Mouse (Mus musculus): ENCODE data around the gene Mxra8. TPM values are rescaled to one million over a fixed set of nuclear protein-coding genes. Genes with fewer than 3 reads are reported as not detected.

Gene Mxra8
- polyA plus RNA-seq, 1 experiment from 2014 or later: 330 TPM

DNA sequence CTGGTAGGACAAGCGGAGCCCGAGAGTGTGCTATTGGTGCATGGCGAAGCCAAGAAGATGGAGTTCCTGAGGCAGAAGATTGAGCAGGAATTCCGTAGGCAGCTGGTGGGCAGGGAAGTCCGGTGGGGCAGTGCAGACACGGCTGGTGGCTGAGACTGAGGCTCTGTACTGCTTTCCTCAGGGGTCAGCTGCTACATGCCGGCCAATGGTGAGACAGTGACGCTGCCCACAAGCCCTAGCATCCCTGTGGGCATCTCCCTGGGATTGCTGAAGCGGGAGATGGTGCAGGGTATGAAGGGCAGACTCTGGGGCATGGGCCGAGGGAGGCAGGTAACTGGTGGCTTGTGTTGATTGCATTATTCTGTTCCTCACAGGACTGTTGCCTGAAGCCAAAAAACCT, 48.2 kb downstream of the Mxra8 start:
- H3K36me3 ChIP-seq (ENCODE audit: insufficient read depth, low read length): peaks cover 31% of the 10 kb centered on the region
- no peaks in the 10 kb centered on the region for H3K9me3 ChIP-seq (ENCODE audit: low read length)
- no peak overlapping the region for H3K27ac ChIP-seq (ENCODE audit: low read length)
- WGBS: 89% methylated on average over 10 of the region's 10 CpGs
- H3K9ac ChIP-seq (replicated peaks; ENCODE audit: low read depth): no peak overlapping the region
- H3K27me3 ChIP-seq (replicated peaks; ENCODE audit: insufficient read depth, low read length): no peaks in the 10 kb centered on the region
- no peak for ATAC-seq
- H3K4me1 ChIP-seq (ENCODE audit: insufficient read depth, low read depth, low read length): no peaks in the 10 kb centered on the region; the same call in 1 of the 2 replicates
- no peak overlapping the region for H3K4me3 ChIP-seq (ENCODE audit: low read depth, low read length)
- no peak for TF ChIP-seq EP300 (IDR thresholded peaks at IDR 0.05)
- no peak for TF ChIP-seq CTCF (IDR thresholded peaks at IDR 0.05)
- no peak overlapping the region for H3K4me2 ChIP-seq (replicated peaks; ENCODE audit: low read depth, low read length)
- no peak for DNase-seq (ENCODE audit: low spot score)

DNA sequence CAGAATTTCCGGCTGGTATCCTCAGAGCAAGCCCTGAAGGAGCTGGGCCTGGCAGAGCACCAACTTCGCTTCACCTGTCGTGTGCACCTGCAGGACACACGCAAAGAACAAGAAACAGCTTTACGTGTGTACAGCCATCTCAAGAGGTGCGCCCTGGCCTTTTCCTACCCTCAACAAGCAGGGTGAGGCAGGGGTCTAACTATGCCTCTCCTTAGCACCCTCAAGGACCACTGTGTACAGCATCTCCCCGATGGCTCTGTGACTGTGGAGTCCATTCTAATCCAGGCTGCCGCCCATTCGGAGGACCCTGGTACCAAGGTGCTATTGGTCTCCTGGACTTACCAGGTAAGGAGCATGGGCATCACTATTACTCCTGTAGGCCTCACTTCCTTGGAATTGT, 48.7 kb downstream of the Mxra8 start:
- Histone ChIP-seq H3K4me2 (replicated peaks; ENCODE audit: low read depth, low read length) (no peak overlapping the region), H3K4me1 (ENCODE audit: insufficient read depth, low read depth, low read length) (peaks cover under 1% of the 10 kb centered on the region; the same call in 1 of the 2 replicates), H3K27ac (ENCODE audit: low read length) (no peak overlapping the region), H3K9ac (replicated peaks; ENCODE audit: low read depth) (no peak overlapping the region), H3K4me3 (ENCODE audit: low read depth, low read length) (no peak overlapping the region), H3K36me3 (ENCODE audit: insufficient read depth, low read length) (peaks cover 31% of the 10 kb centered on the region), H3K9me3 (ENCODE audit: low read length) (no peaks in the 10 kb centered on the region), H3K27me3 (replicated peaks; ENCODE audit: insufficient read depth, low read length) (no peaks in the 10 kb centered on the region)
- WGBS: 93% methylated on average over 9 of the region's 9 CpGs
- DNase-seq (ENCODE audit: low spot score) (no peak), ATAC-seq (no peak)
- TF ChIP-seq EP300 (IDR thresholded peaks at IDR 0.05) (no peak), CTCF (IDR thresholded peaks at IDR 0.05) (no peak)

DNA sequence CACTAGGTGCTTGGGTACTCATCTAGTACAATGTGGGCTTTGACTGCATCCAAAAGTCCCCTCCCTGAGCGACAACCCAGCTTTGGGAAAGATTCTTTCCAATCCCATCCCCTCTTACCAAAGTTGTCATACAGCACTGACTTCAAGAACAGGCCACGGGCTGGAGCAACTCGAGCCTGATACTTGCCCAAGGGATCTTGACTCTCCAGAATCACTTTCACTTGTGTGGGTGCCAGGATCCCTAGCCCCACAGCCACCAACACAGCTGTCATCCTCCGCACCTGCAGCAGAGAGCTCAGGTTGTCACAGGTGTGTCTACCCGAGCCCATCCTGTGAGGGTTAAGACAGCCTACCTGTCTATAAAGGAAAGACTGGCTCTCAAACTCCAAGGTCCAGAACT, 49.8 kb downstream of the Mxra8 start:
- H3K4me2 ChIP-seq (replicated peaks; ENCODE audit: low read depth, low read length): no peak overlapping the region
- ATAC-seq (no peak), DNase-seq (ENCODE audit: low spot score) (no peak)
- H3K4me3 ChIP-seq (ENCODE audit: low read depth, low read length): no peak overlapping the region
- no peak overlapping the region for H3K27ac ChIP-seq (ENCODE audit: low read length)
- peaks cover 31% of the 10 kb centered on the region for H3K36me3 ChIP-seq (ENCODE audit: insufficient read depth, low read length)
- WGBS: 81% methylated on average over 5 of the region's 5 CpGs
- no peaks in the 10 kb centered on the region for H3K9me3 ChIP-seq (ENCODE audit: low read length)
- no peaks in the 10 kb centered on the region for H3K27me3 ChIP-seq (replicated peaks; ENCODE audit: insufficient read depth, low read length)
- H3K4me1 ChIP-seq (ENCODE audit: insufficient read depth, low read depth, low read length): peaks cover 12% of the 10 kb centered on the region
- H3K9ac ChIP-seq (replicated peaks; ENCODE audit: low read depth): no peak overlapping the region
- TF ChIP-seq EP300 (IDR thresholded peaks at IDR 0.05) (no peak), CTCF (IDR thresholded peaks at IDR 0.05) (no peak)

DNA sequence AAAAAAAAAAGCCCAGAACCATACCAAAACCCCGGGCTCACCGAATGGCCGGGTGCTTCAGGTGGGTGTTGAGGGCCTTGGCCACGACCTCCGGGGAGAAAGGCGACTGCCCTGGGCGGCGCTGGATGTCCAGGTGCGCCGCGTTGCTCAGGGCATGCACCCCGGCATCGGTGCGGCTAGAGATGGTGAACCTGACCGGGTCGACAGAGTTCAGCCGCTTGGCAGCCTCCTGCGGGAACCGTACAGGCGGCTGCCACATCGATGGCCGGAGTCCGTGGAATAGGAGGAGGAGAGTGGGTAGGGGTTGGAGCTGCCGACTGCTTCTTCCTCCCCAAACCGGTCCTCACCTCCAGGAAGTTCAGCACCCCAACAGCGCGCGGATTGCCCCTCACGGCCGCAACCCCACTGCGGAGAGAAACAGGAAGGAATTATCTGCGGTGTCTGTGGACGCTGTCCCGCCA, 51.6 kb downstream of the Mxra8 start:
- Histone ChIP-seq H3K4me2 (replicated peaks; ENCODE audit: low read depth, low read length) (peak overlapping the region; percentile 97), H3K27me3 (replicated peaks; ENCODE audit: insufficient read depth, low read length) (no peaks in the 10 kb centered on the region), H3K36me3 (ENCODE audit: insufficient read depth, low read length) (peaks cover 22% of the 10 kb centered on the region), H3K9me3 (ENCODE audit: low read length) (no peaks in the 10 kb centered on the region), H3K4me3 (ENCODE audit: low read depth, low read length) (peak overlapping the region; percentile 90), H3K9ac (replicated peaks; ENCODE audit: low read depth) (peak overlapping the region; percentile 91), H3K4me1 (ENCODE audit: insufficient read depth, low read depth, low read length) (peaks cover 29% of the 10 kb centered on the region), H3K27ac (ENCODE audit: low read length) (peak overlapping the region; percentile 99; the same call in 1 of the 2 replicates)
- TF ChIP-seq EP300 (IDR thresholded peaks at IDR 0.05) (no peak), CTCF (IDR thresholded peaks at IDR 0.05) (no peak)
- no peak for ATAC-seq
- under 1% methylated on average over 32 of the region's 34 CpGs for WGBS
- DNase-seq (ENCODE audit: low spot score): peak; percentile 20

DNA sequence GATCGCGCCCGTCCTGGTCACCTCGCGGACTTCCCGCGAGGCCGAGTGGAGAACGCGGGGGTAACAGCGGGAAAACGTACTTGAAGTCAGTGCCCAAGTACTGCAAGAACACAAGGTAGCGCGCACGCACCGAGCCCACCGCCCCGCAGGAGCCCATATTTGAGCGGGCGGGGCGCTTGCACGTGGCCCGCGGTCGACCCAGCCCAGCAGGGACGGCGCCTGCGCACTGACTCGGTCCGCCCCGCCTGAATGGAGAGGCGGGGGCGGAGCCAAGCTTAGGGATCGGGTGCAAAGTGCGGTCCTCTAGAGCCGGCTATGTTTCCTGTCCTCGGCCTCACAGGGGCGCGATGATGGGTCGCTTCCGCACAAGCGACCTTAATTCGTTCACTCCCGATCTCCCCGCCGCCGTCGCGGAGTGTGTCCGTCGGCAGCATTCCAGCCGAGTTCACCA, 52.1 kb downstream of the Mxra8 start, which contains the start of the genes Pusl1 and Acap3:
Pusl1 (minus strand) TSS at position 231 of the 451 bp plus-strand sequence.
Acap3 (plus strand) TSS at position 272 of the 451 bp plus-strand sequence.
- TF ChIP-seq EP300 (IDR thresholded peaks at IDR 0.05) (no peak), CTCF (IDR thresholded peaks at IDR 0.05) (no peak)
- H3K36me3 ChIP-seq (ENCODE audit: insufficient read depth, low read length): peaks cover 18% of the 10 kb centered on the region

DNA sequence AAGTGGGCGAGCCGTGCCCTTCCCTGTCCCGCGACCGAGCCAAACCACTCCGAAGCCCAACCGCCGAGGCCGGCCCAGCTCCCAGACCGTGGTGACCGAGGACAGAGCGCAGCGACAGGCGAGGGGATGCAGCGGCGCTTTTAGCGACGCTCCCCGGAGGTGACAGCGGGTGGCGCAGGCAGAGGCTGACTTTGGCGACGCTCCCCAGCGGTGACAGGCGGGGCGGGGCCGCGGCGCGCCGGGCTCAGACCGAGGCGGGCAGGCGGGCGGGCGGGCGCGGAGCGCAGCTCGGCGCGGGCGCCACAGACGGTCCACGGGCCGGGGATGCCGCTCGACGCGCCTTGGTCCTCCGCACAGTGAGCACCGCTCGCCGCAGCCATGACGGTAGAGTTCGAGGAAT, 52.5 kb downstream of the Mxra8 start:
- peak; percentile 95 for DNase-seq (ENCODE audit: low spot score)
- no peaks in the 10 kb centered on the region for H3K9me3 ChIP-seq (ENCODE audit: low read length)
- H3K4me2 ChIP-seq (replicated peaks; ENCODE audit: low read depth, low read length): peak overlapping the region; percentile 97
- H3K9ac ChIP-seq (replicated peaks; ENCODE audit: low read depth): peak overlapping the region; percentile 91
- H3K4me3 ChIP-seq (ENCODE audit: low read depth, low read length): peak overlapping the region; percentile 90
- H3K27me3 ChIP-seq (replicated peaks; ENCODE audit: insufficient read depth, low read length): no peaks in the 10 kb centered on the region
- ATAC-seq: peak; percentile 93
- 1% methylated on average over 43 of the region's 56 CpGs for WGBS
- TF ChIP-seq CTCF (IDR thresholded peaks at IDR 0.05) (peak; percentile 62), EP300 (IDR thresholded peaks at IDR 0.05) (no peak)
- peaks cover 29% of the 10 kb centered on the region for H3K4me1 ChIP-seq (ENCODE audit: insufficient read depth, low read depth, low read length)
- H3K27ac ChIP-seq (ENCODE audit: low read length): peak overlapping the region; percentile 99
- peaks cover 14% of the 10 kb centered on the region; the same call in 1 of the 2 replicates for H3K36me3 ChIP-seq (ENCODE audit: insufficient read depth, low read length)

More for the DNA sequence above, 52.1 kb downstream of the Mxra8 start, which contains the start of the genes Pusl1 and Acap3:
- Histone ChIP-seq H3K4me2 (replicated peaks; ENCODE audit: low read depth, low read length) (peak within 1 kb of the TSS; percentile 97), H3K27me3 (replicated peaks; ENCODE audit: insufficient read depth, low read length) (no peaks in the 10 kb centered on the region), H3K4me3 (ENCODE audit: low read depth, low read length) (peak within 1 kb of the TSS; percentile 90), H3K27ac (ENCODE audit: low read length) (peak within 1 kb of the TSS; percentile 99), H3K9ac (replicated peaks; ENCODE audit: low read depth) (peak within 1 kb of the TSS; percentile 91), H3K9me3 (ENCODE audit: low read length) (no peaks in the 10 kb centered on the region), H3K4me1 (ENCODE audit: insufficient read depth, low read depth, low read length) (peaks cover 29% of the 10 kb centered on the region)
- ATAC-seq: peak; percentile 90
- peak; percentile 97 for DNase-seq (ENCODE audit: low spot score)
- 2% methylated on average over 45 of the region's 52 CpGs for WGBS

All from lung, postnatal 0 days (tissue).